Mouse (Mus musculus) cerebellum, adult 2 months (tissue): ENCODE data around the gene Srr.

Source experiments
- CTCF ChIP-seq: fragments of 200-500 bp; IDR thresholded peaks from 2 replicates; pipeline ENCODE4 v1.5.1; 2011; ENCODE audit warnings: low read depth, mild to moderate bottlenecking, control low read depth, low read length, moderate library complexity, borderline replicate concordance; ENCODE audit not compliant: insufficient read depth
- POLR2A ChIP-seq: fragments of 200-500 bp; IDR thresholded peaks from 2 replicates; pipeline ENCODE4 v1.6.1; 2011; ENCODE audit warnings: low read length, control low read depth, borderline replicate concordance; ENCODE audit not compliant: insufficient read depth

DNA sequence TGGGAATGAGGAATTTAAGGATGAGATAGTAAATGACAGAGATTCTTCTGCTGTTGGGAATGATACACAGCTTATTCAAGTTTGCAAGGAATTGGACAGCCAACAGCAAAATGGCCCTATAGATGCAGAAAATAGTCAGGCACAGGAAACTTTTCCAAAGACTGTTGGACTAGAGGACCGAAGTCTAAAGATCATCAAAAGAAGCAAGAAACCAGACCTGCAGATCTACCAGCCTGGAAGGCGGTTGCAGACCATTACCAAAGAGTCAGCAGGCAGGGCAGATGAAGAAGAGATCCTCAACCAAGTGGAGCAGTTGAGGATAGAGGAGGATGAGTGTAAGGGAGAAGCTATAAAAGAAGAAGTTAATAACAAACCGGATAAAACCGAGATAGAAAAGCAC lies 3.4 kb upstream of the Srr start:
- TF ChIP-seq CTCF, result no peak
- TF ChIP-seq POLR2A, result no peak
